Mouse (Mus musculus) MEL-GATA-1-ER (cell line): Measurements from ENCODE around the gene Muc15.

ENCODE experiments used
- DNase-seq: peaks from one replicate; pipeline ENCODE4 v3.0.0-alpha.2; 2012; ENCODE audit warnings: low read depth; ENCODE audit errors: extremely low read depth

Muc15 gene

GRCm38 (mm10) chr2:110721290-110721753 lies at the start of gene Muc15:
Muc15 (plus strand) TSS chr2:110721340.
- DNase-seq = no peak

GRCm38 (mm10) chr2:110709436-110709835 lies 11.7 kb upstream of the Muc15 start:
- DNase-seq = no peak

- DNase-seq = no peak
Observed at GRCm38 (mm10) chr2:110710055-110710720, 11.0 kb upstream of the Muc15 start.

GRCm38 (mm10) chr2:110719051-110719450 lies 2.1 kb upstream of the Muc15 start:
- DNase-seq = no peak

- DNase-seq = no peak
Observed at GRCm38 (mm10) chr2:110722208-110722607, 1.1 kb downstream of the Muc15 start.

- no peak for DNase-seq
Observed at GRCm38 (mm10) chr2:110726106-110726505, 5.0 kb downstream of the Muc15 start.

GRCm38 (mm10) chr2:110737236-110737635 lies 16.1 kb downstream of the Muc15 start:
- DNase-seq = no peak

- DNase-seq = no peak
Observed at GRCm38 (mm10) chr2:110737981-110738380, 16.8 kb downstream of the Muc15 start.

GRCm38 (mm10) chr2:110739781-110740180 lies 18.6 kb downstream of the Muc15 start:
- no peak for DNase-seq

GRCm38 (mm10) chr2:110740493-110740892 lies 19.4 kb downstream of the Muc15 start:
- no peak for DNase-seq

- DNase-seq = no peak
Observed at GRCm38 (mm10) chr2:110757556-110757955, 36.4 kb downstream of the Muc15 start.

GRCm38 (mm10) chr2:110759434-110759833 lies 38.3 kb downstream of the Muc15 start:
- DNase-seq = no peak

- DNase-seq = no peak
Observed at GRCm38 (mm10) chr2:110787396-110787795, 66.3 kb downstream of the Muc15 start.
